Mouse (Mus musculus) urinary bladder, postnatal 36 days (tissue): ENCODE measurements at regions not wholly inside any gene's neighbourhood (a gene's known extent, or its start where the extent isn't known, plus 50 kb on each side); places are given as distances from the start of the nearest gene placed in this dataset.

Experiments used
- DNase-seq, 2 experiments: peaks; one replicate each; pipeline ENCODE4 v3.0.0; 2022; ENCODE audit warnings: low spot score in 2 of 2, mixed read lengths in 1 of 2

GRCm38 (mm10) chr5:75829850-75830625 lies 148.2 kb downstream of the Kdr start:
- no peak for DNase-seq

GRCm38 (mm10) chr5:75828332-75828731 lies 149.9 kb downstream of the Kdr start:
- no peak for DNase-seq

DNA sequence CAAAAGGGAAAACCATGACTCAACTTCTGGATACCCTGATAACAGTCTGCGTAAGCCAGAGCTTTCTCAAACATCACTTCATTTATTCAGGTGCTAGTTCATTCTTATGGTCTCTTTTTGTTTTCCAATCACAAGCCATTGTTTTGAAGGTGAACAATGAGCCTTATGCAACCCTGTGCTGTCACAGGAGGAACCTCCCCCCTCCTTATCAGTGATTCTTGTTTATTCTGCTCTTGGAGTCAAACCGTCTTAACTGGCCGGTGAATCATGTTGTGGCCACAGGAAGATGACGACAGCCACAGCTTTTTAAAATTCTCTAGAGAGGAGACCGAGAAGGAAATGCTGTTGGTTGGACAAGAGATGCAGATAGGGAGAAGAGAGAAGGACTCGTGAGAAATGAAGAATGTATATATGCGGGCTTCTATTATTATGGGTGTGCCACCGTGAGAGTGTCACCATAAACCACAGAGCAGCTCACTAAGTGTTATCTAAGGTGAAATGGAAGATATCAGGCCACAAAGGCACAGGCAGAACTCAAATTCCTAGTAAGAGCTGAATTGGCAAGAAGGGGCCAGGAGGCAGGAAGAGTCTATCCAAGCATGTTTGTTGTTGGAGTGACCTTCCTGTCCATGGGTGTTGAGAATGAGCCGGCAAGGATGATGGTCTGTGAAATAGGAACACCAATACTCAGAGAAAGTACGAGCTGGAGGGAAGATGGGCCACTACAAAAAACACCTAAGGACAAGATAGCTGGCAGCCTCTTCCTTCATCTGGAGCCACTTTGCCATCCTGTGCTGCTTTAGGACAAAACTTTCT lies 151.8 kb downstream of the Kdr start:
- peak in 1 of 2 experiments; percentile 26 for DNase-seq

DNA sequence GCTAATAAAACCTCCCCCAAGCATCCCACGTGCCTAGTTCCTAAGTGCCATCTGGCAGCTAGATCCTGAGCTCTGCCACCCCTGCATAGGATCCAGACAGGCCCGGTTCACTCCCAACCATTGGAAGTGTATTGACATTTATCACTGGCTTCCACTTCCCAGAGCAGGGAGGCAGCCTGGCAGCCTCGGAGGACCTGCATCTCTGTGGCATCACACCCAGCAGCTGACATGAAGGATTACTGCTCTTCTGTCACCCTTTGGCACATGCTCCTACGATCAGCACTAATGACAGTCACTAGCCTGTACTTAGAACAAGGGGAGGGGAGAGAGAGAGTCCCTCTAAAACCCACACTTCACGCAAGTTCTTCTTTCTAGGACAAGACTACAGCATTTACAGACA lies 152.7 kb downstream of the Kdr start:
- DNase-seq = no peak

DNA sequence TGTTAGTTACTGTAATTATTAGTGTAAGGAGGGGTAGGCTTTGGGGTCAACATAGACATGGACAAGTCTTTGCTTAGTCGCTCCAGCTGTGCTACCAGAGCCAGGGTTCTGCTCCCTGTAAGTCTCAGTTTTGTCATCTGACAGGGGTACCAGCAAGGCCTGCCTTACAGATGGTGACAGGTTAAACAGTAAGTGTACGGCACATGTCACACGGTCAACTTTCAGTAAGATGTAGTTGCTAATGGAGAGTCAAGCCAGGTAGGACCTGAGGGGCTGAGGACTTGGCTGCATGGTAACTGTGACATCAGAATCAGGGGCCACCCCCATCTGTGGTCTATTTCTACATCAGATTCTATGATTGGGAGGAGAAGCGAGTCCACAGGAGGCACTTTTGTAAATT lies 153.6 kb downstream of the Kdr start:
- no peak for DNase-seq

DNA sequence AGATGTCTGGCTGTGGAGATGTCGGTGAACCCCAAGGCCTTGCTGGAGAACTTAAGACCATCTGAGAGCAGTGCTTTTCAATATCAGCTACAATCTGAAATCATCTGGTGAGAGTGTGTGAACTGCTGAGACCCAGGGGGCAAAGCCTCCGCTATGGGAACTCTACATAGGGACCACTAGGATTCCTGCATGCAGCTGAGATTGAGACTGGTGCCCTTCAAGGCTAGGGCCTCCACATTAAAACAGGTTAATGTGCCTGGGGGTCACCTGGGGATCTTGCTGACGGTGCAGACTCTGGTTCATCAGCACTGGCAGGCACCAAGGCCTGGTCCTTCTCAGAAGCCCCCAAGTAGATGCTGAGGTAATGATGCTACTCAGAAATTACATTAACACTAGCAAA lies 154.6 kb downstream of the Kdr start:
- DNase-seq = no peak

DNA sequence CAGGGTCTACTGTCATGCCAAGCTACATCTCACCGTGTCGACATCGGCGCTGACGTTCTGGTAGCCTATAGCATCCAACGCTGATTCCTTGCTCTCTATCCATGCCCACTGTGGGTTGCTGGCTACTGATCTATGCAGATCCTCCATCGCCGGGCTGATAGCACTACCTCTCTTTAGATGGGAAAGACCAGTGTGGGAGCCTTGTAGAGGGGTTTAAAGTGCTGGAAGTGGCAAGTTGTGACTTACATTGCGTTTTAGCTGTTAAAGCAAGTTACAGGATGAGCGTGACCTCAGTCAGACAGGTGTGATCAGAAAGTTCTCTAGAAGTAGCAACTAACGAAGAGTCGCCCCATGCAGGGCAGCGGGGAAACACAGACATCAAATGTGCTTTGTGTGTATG lies 160.9 kb downstream of the Kdr start:
- DNase-seq = no peak

DNA sequence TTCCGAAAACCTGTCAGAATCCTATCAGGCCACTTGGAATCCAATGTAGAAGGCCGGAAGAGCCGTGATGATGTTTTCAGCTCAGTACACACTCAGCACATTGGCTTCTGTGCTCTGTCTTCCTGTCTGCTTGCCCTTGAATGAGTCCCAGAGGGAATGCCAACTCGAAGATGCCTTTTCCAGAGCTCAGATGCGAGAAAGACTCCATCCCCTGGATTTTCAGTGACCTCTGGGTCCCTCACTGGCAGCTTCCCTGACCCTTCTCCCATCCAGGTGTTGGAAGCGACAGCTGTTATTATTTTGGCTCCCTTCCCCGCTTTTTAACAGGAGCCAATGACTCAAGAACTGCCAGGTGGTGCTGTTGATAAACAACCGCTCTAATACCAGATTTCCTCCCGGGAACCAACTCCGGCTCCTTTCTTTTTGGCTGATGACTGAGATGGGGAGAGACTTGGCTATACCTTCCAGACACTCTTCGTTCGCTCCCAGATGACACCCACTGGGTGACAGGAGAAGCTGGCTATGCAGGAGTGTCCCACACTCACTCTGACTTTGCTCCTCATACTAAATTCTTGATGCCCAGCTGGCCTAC lies 163.8 kb downstream of the Kdr start:
- no peak for DNase-seq

DNA sequence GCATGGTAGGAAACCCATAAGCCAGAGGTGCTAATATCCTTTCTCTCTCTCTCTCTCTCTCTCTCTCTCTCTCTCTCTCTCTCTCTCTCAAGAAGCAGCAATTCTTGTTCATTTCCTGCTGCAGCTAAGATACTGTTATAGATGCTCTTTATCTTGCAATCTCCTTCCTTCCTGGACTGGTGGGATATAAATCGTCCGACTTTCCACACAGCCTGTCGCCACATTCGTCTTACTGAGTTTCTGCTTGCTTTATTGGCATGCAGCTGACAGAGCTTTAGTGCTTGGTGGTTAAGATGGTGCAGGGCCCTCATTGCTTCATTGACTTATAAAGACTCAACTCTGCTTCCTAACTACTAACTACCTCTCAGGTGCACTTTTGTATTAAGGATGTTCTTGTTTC lies 165.6 kb downstream of the Kdr start:
- no peak for DNase-seq

DNA sequence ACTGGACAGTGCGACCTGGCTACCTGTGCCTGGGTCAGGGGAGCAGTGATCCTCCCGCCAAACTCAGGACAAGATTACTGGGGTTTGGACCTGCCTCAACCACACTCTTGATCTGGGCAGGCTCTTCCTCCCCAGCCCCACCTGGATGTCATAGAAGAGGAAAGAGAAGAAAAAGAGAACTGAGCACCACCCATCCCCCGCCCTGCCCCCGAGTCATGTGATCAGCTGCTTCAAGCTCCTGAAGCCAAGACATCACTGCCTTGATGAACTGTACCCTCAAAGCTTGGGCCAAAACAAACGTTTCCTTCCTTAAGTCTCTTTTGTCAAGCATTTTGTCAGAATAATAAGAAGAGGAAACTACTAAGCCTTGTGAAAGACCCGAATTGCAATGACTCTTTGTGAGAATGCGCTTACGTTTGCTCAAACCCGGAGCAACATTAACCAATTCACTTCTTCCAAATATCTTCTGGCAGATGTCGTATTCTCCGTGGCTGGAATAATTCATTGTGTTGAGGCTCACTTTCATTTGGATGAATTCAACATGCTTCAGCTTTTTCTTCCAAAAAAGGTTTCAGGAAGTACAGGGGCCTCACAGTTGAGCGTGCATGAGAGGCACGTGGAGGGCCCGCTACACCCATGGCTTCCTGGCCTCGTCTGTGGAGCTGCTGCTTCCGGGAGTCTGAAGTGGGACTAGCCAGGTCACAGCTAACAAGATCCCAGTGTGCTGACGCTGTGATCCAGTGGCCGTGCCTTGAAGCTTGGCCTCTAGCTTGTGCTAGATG lies 169.5 kb downstream of the Kdr start:
- DNase-seq = no peak

GRCm38 (mm10) chr5:75805011-75805410 lies 173.2 kb downstream of the Kdr start:
- no peak for DNase-seq

GRCm38 (mm10) chr5:75804340-75804739 lies 173.9 kb downstream of the Kdr start:
- no peak for DNase-seq

DNA sequence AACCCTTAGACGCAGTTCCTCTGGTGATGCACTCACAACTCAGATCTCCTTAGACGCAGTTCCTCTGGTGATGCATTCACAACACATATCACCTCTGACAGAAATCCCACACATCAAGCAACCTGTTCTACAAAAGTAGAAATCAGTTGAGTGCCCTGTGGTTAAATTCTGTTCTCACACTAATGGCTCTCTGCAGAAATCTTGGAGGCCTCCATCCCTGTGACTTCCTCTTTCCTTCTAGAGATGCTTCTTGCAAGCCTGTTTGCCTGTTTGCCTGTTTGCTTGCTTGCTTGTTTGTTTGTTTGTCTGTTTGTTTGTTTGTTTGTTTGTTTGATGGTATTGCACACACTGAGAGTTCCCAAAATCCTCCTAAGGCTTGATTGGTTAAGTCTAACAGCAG lies 175.2 kb downstream of the Kdr start:
- no peak for DNase-seq

- DNase-seq = no peak
Measured at GRCm38 (mm10) chr5:75800040-75800989, 177.9 kb downstream of the Kdr start.

- no peak for DNase-seq
Measured at GRCm38 (mm10) chr5:75799627-75800026, 178.6 kb downstream of the Kdr start.

GRCm38 (mm10) chr5:75793184-75793583 lies 185.1 kb downstream of the Kdr start:
- no peak for DNase-seq

GRCm38 (mm10) chr5:75791738-75792137 lies 186.5 kb downstream of the Kdr start:
- DNase-seq = no peak

- DNase-seq = no peak
Measured at GRCm38 (mm10) chr5:75788087-75788486, 190.2 kb downstream of the Kdr start.

GRCm38 (mm10) chr5:75786196-75786595 lies 192.1 kb downstream of the Kdr start:
- DNase-seq = no peak

DNA sequence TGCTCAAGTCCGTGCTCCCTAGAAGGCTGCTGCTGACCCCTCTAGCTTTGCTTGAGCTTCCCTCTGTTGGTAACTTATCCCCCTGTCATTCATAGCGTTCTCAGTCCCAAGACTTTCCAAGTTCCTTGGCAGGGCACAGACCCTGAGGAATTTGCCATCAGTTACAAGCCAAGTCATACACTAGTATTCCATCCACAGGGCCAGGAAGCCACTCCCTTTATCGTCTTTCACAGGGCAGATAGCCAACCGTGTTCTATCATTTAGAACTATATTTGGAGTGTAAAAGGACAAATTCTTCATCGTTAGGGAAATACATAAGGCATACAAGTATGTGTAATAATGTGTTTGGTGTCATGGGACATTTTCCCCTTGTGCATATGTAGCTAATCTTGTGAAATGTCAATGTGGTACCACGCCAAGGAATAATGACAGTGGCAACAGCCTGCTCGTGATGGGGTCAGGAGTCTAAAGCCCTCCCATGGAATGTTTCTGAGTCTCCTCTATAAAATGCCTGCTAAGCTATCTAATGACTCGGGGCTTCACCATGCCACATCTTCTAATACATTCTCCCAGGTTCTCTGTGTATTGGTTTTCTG lies 193.2 kb downstream of the Kdr start:
- DNase-seq = no peak
